Mouse (Mus musculus): ENCODE results near the gene Atp2b1.

GRCm38 (mm10) chr10:98929444-98929843, 15.2 kb downstream of the Atp2b1 start:
- TF ChIP-seq EP300 (IDR thresholded peaks at IDR 0.05; ENCODE audit: low read depth in 1 of 2, low read length in 2 of 2) (no peak), ZNF384 (IDR thresholded peaks at IDR 0.05; ENCODE audit: low read depth, low read length) (no peak), MAX (IDR thresholded peaks at IDR 0.05; ENCODE audit: low read length) (no peak), POLR2A (IDR thresholded peaks at IDR 0.05; ENCODE audit: control insufficient read depth in 1 of 2, insufficient read depth in 1 of 2, low read depth in 1 of 2, low read length in 2 of 2, poor library complexity in 1 of 2) (no peak), CTCF (IDR thresholded peaks at IDR 0.05 in 2 of 3, conservative IDR thresholded peaks at IDR 0.05 in 1 of 3; ENCODE audit: control insufficient read depth in 1 of 3, insufficient read depth in 1 of 3, low read depth in 2 of 3, low read length in 3 of 3, poor library complexity in 1 of 3, severe bottlenecking in 1 of 3) (no peak), ELF1 (IDR thresholded peaks at IDR 0.05; ENCODE audit: low read depth, low read length) (no peak), RCOR1 (IDR thresholded peaks at IDR 0.05; ENCODE audit: low read depth, low read length) (no peak), ZC3H11A (IDR thresholded peaks at IDR 0.05; ENCODE audit: low read depth, low read length) (no peak), SIN3A (IDR thresholded peaks at IDR 0.05; ENCODE audit: low read length) (no peak), KAT2A (conservative IDR thresholded peaks at IDR 0.05; ENCODE audit: low read depth, low read length) (no peak), E2F4 (IDR thresholded peaks at IDR 0.05; ENCODE audit: borderline replicate concordance, low read depth, low read length) (no peak), CHD1 (IDR thresholded peaks at IDR 0.05; ENCODE audit: low read depth, low read length) (no peak), ZMIZ1 (IDR thresholded peaks at IDR 0.05; ENCODE audit: low read depth, low read length) (no peak), TAL1 (IDR thresholded peaks at IDR 0.05; ENCODE audit: low read length) (no peak)
